Mouse (Mus musculus): ENCODE results near the gene Syngr3. TPM values are rescaled to one million over a fixed set of nuclear protein-coding genes. Genes with fewer than 3 reads are reported as not detected.
A peak's percentile ranks its signal among the peaks of the same experiment; 100 is the strongest.

Syngr3 gene
- polyA plus RNA-seq, 1 experiment = 177 TPM

DNA sequence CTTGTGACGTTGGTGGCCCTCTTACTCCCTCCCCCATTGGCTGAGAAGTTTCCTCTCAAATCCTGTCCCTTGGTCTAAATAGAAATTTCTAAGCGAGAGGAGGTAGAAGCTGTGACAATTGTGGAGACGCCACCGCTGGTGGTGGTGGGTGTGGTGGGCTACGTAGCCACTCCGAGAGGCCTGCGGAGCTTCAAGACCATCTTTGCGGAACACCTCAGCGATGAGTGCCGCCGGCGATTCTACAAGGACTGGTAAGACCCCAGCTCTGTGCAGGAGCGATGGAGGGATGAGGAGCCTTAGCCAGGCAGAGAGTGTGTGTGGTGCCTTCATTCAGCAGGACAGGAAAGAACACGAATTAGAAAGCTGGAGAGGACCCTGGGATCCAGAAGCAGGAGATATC lies 41.0 kb upstream of the Syngr3 start:
- Histone ChIP-seq H3K4me1 (ENCODE audit: control insufficient read depth, insufficient read depth, low read length) (no peaks in the 10 kb centered on the region), H3K27ac (ENCODE audit: insufficient read depth, low read length) (no peak overlapping the region), H3K4me3 (ENCODE audit: insufficient read depth, low read length) (no peak overlapping the region)
- TF ChIP-seq CTCF (IDR thresholded peaks at IDR 0.05; ENCODE audit: extremely low read depth, insufficient read depth, low read length) (no peak), POLR2A (IDR thresholded peaks at IDR 0.05; ENCODE audit: extremely low read depth, insufficient read depth, low read length) (no peak)

DNA sequence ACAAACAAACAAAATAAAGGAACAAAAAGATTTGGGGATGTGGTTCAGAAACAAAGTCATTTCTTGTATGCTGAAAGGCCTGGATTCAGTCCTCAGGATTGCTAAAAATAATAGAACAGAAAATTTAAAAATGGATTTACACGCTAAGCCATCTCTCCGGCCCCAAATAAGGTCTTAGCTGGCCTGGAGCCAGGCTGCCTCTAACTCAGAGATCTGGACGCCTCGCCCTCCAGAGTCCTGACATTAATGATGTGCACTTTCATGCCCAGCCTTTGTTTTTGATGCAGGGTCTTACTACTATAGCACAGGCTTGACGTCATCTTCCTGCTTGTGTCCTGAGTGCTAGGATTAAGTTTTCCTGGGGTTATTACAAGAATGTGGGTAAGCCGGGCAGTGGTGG lies 39.3 kb upstream of the Syngr3 start:
- no peaks in the 10 kb centered on the region for H3K4me1 ChIP-seq (ENCODE audit: control insufficient read depth, insufficient read depth, low read length)
- no peak overlapping the region for H3K4me3 ChIP-seq (ENCODE audit: insufficient read depth, low read length)
- no peak overlapping the region for H3K27ac ChIP-seq (ENCODE audit: insufficient read depth, low read length)
- no peak for TF ChIP-seq POLR2A (IDR thresholded peaks at IDR 0.05; ENCODE audit: extremely low read depth, insufficient read depth, low read length)
- no peak for TF ChIP-seq CTCF (IDR thresholded peaks at IDR 0.05; ENCODE audit: extremely low read depth, insufficient read depth, low read length)

DNA sequence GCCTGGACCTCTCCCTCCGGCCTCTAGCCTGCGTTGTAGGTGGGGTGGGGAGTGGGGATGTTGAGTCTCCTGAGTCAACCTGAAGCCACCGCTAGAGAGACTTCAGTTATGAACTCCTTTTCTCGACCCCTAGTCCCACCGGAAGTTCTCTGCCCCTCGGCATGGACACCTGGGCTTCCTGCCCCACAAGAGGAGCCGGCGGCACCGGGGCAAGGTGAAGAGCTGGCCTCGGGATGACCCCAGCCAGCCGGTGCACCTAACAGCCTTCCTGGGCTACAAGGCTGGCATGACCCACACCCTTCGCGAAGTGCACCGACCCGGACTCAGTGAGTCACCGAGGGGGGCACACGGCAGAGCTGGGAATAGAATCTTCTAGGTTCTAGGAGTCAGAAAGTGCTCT lies 38.4 kb upstream of the Syngr3 start:
- no peak overlapping the region for H3K27ac ChIP-seq (ENCODE audit: insufficient read depth, low read length)
- TF ChIP-seq POLR2A (IDR thresholded peaks at IDR 0.05; ENCODE audit: extremely low read depth, insufficient read depth, low read length) (no peak), CTCF (IDR thresholded peaks at IDR 0.05; ENCODE audit: extremely low read depth, insufficient read depth, low read length) (no peak)
- no peak overlapping the region for H3K4me3 ChIP-seq (ENCODE audit: insufficient read depth, low read length)
- peaks cover 2% of the 10 kb centered on the region; the same call in 1 of the 2 replicates for H3K4me1 ChIP-seq (ENCODE audit: control insufficient read depth, insufficient read depth, low read length)

DNA sequence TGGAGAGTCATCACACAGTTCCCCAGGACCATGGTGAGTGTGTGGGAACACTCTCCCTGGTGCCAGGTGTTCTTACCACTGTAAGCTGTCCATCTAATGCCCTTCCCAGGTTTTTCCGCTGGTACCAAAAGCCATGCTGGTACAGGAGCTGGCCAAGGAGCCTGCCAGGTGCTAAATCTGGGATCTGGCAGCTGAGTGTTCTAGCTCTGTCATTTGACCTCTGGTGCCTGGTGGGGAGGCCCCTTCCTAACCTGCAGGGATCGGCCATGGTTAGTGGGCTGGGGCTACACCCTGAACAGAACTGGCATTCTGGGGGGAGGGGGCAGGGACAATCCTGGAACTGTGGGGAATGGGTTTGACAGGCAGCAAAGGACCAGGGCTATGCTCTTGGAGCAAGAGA lies 37.9 kb upstream of the Syngr3 start, which contains the start of gene Rpl3l:
Gene Rpl3l, plus strand, starts transcription at position 203 of the 400 bp plus-strand sequence.
- no peak within 1 kb of the TSS for H3K4me3 ChIP-seq (ENCODE audit: insufficient read depth, low read length)
- peaks cover 3% of the 10 kb centered on the region; the same call in 1 of the 2 replicates for H3K4me1 ChIP-seq (ENCODE audit: control insufficient read depth, insufficient read depth, low read length)
- no peak for TF ChIP-seq POLR2A (IDR thresholded peaks at IDR 0.05; ENCODE audit: extremely low read depth, insufficient read depth, low read length)
- no peak for TF ChIP-seq CTCF (IDR thresholded peaks at IDR 0.05; ENCODE audit: extremely low read depth, insufficient read depth, low read length)
- no peak within 1 kb of the TSS for H3K27ac ChIP-seq (ENCODE audit: insufficient read depth, low read length)

DNA sequence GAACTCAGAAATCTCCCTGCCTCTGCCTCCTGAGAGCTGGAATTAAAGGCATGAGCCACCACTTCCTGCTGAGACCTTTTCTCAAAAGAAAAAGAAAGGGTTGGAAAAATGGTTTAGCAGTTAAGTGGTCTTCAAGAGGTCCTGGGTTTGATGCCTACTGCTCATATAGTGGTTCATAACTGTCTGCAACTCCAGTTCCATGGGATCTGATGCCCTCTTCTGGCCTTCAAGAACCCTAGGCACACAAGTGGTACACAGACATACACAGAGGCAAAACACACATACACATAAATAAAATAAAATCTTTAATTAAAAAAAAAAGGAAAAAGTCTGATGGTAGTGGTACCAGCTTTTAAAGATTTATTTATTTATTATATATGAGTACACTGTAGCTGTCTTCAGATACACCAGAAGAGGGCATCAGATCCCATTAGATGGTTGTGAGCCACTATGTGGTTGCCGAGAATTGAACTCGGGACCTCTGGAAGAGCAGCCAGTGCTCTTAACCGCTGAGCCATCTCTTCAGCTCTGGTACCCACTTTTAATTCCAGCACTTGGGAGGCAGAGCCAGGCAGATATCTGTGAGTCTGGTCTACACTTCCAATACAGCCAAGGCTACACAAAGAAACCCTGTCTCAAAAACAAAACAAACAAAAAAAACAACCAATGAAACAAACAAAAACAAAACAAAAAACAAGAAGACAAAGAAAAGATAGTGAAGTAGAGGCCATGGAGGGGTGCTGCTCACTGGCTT lies 36.1 kb upstream of the Syngr3 start:
- peaks cover 5% of the 10 kb centered on the region; the same call in 1 of the 2 replicates for H3K4me1 ChIP-seq (ENCODE audit: control insufficient read depth, insufficient read depth, low read length)
- TF ChIP-seq POLR2A (IDR thresholded peaks at IDR 0.05; ENCODE audit: extremely low read depth, insufficient read depth, low read length) (no peak), CTCF (IDR thresholded peaks at IDR 0.05; ENCODE audit: extremely low read depth, insufficient read depth, low read length) (no peak)
- no peak overlapping the region for H3K27ac ChIP-seq (ENCODE audit: insufficient read depth, low read length)
- H3K4me3 ChIP-seq (ENCODE audit: insufficient read depth, low read length) = no peak overlapping the region

DNA sequence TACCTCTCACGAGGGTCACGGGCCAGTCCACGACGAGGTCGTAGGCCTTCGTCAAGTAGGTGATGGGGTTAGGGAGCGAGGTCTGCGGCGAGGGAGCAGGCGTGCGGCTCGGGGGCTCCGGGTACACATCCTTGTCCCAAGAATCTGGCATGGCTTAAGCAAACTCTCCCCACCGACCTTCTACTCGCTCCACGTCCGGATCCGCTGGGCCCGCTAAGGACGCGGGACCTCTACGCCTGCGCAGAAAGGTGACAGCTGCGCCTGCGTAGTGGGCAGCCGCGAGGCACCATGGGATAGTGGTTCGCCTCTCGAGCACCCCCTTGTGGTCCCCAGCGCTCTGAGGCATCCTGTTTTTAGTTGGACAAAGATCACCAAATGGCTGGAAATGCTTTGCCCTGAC lies 34.4 kb upstream of the Syngr3 start, which contains the start of gene Ndufb10:
Gene Ndufb10, minus strand, starts transcription at position 295 of the 400 bp plus-strand sequence.
- H3K27ac ChIP-seq (ENCODE audit: insufficient read depth, low read length) = peak within 1 kb of the TSS; percentile 48; the same call in 1 of the 2 replicates
- peak; percentile 95 for TF ChIP-seq CTCF (IDR thresholded peaks at IDR 0.05; ENCODE audit: extremely low read depth, insufficient read depth, low read length)
- TF ChIP-seq POLR2A (IDR thresholded peaks at IDR 0.05; ENCODE audit: extremely low read depth, insufficient read depth, low read length) = peak; percentile 95
- peak within 1 kb of the TSS; percentile 68 for H3K4me3 ChIP-seq (ENCODE audit: insufficient read depth, low read length)
- H3K4me1 ChIP-seq (ENCODE audit: control insufficient read depth, insufficient read depth, low read length) = peaks cover 5% of the 10 kb centered on the region; the same call in 1 of the 2 replicates

DNA sequence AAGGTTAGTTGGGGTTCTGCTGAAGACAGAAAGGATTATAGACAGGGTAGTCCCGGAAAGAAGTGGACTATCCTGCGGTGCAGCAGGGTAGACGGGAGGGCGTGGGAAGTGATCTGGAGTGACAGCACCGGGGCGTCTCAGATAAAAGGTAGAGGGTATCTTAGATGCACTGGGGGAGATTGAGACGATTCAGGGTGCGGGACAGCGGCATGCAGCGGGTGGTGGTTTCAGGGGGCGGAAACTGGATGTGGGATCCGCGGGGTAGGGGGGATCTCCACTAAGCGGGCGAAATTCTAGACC lies 34.1 kb upstream of the Syngr3 start:
- H3K4me1 ChIP-seq (ENCODE audit: control insufficient read depth, insufficient read depth, low read length) = peaks cover 5% of the 10 kb centered on the region; the same call in 1 of the 2 replicates
- TF ChIP-seq CTCF (IDR thresholded peaks at IDR 0.05; ENCODE audit: extremely low read depth, insufficient read depth, low read length) (no peak), POLR2A (IDR thresholded peaks at IDR 0.05; ENCODE audit: extremely low read depth, insufficient read depth, low read length) (no peak)
- peak overlapping the region; percentile 68 for H3K4me3 ChIP-seq (ENCODE audit: insufficient read depth, low read length)
- peak overlapping the region; percentile 48; the same call in 1 of the 2 replicates for H3K27ac ChIP-seq (ENCODE audit: insufficient read depth, low read length)

DNA sequence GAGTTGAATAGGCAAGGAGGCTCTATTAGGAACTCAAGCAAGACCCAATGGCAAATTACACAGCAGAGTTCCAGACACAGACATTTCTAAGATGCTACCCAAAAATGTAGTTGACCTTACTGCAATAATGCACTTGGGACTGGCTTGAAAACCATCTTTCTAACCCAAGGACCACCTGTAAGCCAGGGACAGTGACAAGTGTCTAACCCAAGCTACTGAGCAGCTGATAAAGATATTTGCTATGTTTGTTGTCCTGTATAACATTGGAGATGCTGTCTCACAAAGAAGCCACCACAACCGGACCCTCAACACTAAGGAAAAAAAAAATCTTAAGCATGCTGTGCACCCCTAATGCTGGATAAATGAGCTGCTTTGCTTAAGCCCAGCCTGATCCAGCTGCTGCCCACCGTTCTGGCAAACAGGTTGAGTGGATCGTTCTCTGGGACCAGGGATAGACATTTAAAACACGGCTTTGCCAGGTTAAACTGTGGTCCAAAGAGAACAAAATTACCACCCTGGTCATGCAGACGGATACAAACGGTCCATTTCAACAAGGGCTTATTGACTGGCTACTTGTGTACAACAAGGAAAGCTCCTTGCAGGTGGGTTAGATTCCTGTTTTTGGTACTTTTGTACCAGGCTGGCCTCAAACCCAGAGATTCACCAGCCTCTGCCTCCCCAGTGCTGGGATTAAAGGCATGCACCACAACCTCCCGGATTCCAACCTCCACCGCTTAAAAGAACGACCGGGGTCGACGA lies 33.5 kb upstream of the Syngr3 start:
- H3K4me1 ChIP-seq (ENCODE audit: control insufficient read depth, insufficient read depth, low read length) = peaks cover 5% of the 10 kb centered on the region; the same call in 1 of the 2 replicates
- H3K4me3 ChIP-seq (ENCODE audit: insufficient read depth, low read length) = peak overlapping the region; percentile 68
- TF ChIP-seq POLR2A (IDR thresholded peaks at IDR 0.05; ENCODE audit: extremely low read depth, insufficient read depth, low read length) = no peak
- no peak for TF ChIP-seq CTCF (IDR thresholded peaks at IDR 0.05; ENCODE audit: extremely low read depth, insufficient read depth, low read length)
- no peak overlapping the region for H3K27ac ChIP-seq (ENCODE audit: insufficient read depth, low read length)

DNA sequence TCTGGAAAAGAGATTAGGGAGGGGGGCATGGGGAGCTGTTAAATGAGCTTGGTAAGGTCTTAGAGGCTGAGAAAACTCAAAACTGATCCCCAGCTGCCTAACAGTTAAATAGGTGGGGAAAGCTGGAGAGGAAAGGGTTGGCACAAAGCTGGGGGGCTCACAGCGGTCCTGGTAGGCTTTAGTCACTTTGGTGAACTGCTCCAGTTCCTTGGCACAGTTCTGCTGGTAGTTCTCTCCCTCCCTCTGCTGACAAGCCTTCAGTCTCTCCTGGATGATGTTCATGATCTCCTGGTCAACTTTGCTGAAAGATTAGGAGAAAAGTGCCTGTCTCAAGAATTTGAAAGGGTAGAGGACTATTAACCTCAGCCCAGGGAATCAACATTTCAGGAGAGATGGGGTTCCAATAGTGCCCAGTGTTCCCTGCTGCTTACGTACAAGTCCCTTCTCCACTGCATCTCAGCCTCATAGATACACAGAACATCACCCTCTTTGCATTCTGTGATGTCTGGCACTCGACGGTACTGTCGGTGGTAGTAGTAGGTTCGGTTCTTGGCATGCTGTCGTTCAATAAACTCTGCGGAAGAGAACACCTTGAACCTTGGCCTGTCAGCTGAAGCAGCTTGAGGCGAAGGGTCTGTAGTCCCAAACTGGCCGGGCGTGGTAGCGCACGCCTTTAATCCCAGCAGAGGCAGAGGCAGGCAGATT lies 32.6 kb upstream of the Syngr3 start:
- 0 out of 2 replicates have a peak, but pooled peaks have one; percentile 1 for TF ChIP-seq POLR2A (IDR thresholded peaks at IDR 0.05; ENCODE audit: extremely low read depth, insufficient read depth, low read length)
- no peak for TF ChIP-seq CTCF (IDR thresholded peaks at IDR 0.05; ENCODE audit: extremely low read depth, insufficient read depth, low read length)
- Histone ChIP-seq H3K4me1 (ENCODE audit: control insufficient read depth, insufficient read depth, low read length) (peaks cover 5% of the 10 kb centered on the region; the same call in 1 of the 2 replicates), H3K4me3 (ENCODE audit: insufficient read depth, low read length) (no peak overlapping the region), H3K27ac (ENCODE audit: insufficient read depth, low read length) (no peak overlapping the region)

Data from cortical plate, adult 2 months (tissue).